Mouse (Mus musculus) left cerebral cortex, postnatal 36 days (tissue): ENCODE results near the gene Mettl16. TPM values are rescaled to one million over a fixed set of nuclear protein-coding genes. Genes with fewer than 3 reads are reported as not detected.

ENCODE experiments used
- DNase-seq, 2 experiments: peaks; one replicate each; pipeline ENCODE4 v3.0.0; 2021 to 2022; ENCODE audit warnings: low spot score in 2 of 2, mixed read lengths in 1 of 2
- intact Hi-C: fragments of 180-260 bp; cut with DNase I; formaldehyde crosslinking; loops from one replicate; pipeline ENCODE4 v1.15.1; 2025
- total RNA-seq, 2 experiments: library from RNA; stranded (reverse); gene quantifications; 2 replicates each; pipeline ENCODE4 v1.2.3; 2021

Gene Mettl16
- 10 to 100 TPM; 19.8 to 26.7 TPM for total RNA-seq

GRCm38 (mm10) chr11:74770595-74771207 is at the start of gene Mettl16:
Gene Mettl16 (plus strand): TSS chr11:74770830.
- peak; percentile 94 to 95 for DNase-seq
- intact Hi-C loops: loop anchor here (2.0 to 10.0 kb wide), 3 partner anchors 46 to 133 kb away; partner anchors contain the start of gene Pafah1b1

- intact Hi-C loops: loop anchor here (5.0 kb wide), 2 partner anchors 69 to 111 kb away; partner anchors contain the start of gene Mnt
Measured at GRCm38 (mm10) chr11:74721141-74721540, 49.5 kb upstream of the Mettl16 start.

DNA sequence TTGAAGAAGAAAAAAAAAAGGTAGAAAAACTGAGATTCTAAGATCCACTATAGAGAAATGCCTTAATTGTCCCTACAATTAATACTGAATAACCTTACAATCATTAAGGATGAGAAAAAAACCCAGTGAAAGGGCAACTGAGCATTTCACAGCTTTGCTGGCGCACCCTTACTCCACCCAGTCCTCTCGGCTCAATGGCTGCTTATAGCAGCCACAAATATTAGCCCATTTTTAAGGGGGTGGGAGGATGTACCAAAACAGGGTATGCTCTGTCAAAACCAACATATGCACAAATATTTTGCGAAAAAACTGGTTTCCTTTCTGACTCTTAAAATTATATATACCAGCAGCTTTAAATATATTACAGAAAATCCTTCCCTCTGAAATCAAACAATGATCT is 48.7 kb upstream of the Mettl16 start:
- no peak for DNase-seq
- intact Hi-C loops: loop anchor here (5.0 kb wide), 2 partner anchors 70 to 110 kb away; partner anchors contain the start of gene Mnt

More at GRCm38 (mm10) chr11:74721141-74721540, 49.5 kb upstream of the Mettl16 start:
- DNase-seq: no peak

DNA sequence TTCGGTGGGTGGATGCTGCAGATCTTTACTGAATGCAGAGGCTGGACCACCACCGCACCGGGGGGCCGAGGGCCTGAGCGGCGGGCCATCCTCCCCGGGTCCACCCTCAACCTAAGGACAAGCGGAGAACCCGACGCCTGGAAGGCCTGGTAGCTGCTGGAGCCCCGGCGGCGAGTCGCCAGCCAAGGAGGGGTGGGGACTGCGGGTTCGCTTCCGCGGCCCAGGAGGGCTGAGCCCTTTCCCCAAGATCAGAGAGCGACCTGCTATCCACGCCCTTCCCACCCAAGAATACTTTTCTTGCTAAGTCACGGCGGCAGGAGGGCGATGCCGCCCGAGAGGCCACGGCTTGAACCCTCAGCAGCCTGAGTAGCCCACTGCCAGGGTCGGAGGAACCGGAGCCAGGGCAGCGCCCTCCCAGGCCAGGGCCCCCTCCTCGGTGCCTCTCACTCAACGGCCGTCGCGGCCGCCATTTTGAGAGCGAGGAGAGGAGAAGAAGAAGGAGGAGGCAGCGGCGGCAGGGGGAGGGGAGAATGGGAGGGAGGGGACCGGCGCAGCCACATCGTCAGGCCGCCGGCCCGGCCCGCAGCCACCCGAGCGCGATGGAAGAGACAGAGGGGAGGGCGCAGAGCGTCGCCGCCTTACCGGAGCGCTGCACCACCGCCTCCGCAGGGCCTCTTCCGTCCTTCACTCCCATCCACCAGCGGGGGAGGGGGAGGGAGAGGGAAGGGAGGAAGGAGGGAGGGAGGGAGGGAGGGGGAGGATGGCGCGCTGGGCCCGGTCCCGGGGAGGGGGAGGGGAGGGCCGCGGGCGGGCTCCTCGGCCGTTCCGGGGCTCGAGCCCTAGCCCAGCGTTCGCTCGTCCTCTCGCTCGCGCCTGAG is 47.0 kb upstream of the Mettl16 start:
- peak; percentile 82 to 86 for DNase-seq
- intact Hi-C loops: loop anchor here (2.0 to 5.0 kb wide), 3 partner anchors 47 to 109 kb away; partner anchors contain the start of genes Mettl16 and Mnt

- intact Hi-C loops: loop anchor here (2.0 to 5.0 kb wide), 3 partner anchors 46 to 108 kb away; partner anchors contain the start of genes Mettl16 and Mnt
Measured at GRCm38 (mm10) chr11:74724235-74724791, 46.3 kb upstream of the Mettl16 start, which contains the start of gene Pafah1b1. Gene Pafah1b1 (minus strand): TSS chr11:74724670.

GRCm38 (mm10) chr11:74725181-74725580 is 45.4 kb upstream of the Mettl16 start:
- DNase-seq: no peak
- intact Hi-C loops: loop anchor here (2.0 kb wide), 1 partner anchor 46 kb away; the partner anchor contains the start of gene Mettl16

More at GRCm38 (mm10) chr11:74724235-74724791, 46.3 kb upstream of the Mettl16 start, which contains the start of gene Pafah1b1:
- DNase-seq: peak; percentile 94 to 97

DNA sequence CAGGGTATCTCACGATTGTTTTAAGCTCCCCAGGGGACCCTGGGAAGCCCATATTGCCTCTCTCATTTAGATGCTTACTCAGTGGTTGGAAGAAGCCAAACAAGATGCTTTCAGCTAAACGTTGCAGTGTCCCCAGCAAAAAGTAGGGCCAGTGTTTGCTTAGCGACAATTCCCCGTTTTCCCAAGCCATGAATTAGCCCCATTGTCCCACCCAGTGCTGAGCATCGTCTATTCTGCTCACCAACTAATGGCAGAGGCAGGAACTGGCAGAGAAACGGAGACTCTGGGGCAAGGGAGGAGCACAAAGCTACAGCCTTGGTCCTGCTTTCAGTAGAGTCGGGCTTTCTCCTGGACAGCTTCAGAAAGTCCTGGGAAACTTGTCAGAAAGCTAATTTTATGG is 35.7 kb upstream of the Mettl16 start:
- DNase-seq: peak; percentile 14 to 20
- intact Hi-C loops: no loop called here

- intact Hi-C loops: no loop called here
- no peak for DNase-seq
Measured at GRCm38 (mm10) chr11:74737861-74738260, 32.8 kb upstream of the Mettl16 start.

GRCm38 (mm10) chr11:74748022-74748421 is 22.6 kb upstream of the Mettl16 start:
- intact Hi-C loops: no loop called here
- DNase-seq: no peak

GRCm38 (mm10) chr11:74749241-74749640 is 21.4 kb upstream of the Mettl16 start:
- no peak for DNase-seq
- intact Hi-C loops: no loop called here

- DNase-seq: no peak
- intact Hi-C loops: no loop called here
Measured at GRCm38 (mm10) chr11:74750662-74751351, 19.8 kb upstream of the Mettl16 start.

DNA sequence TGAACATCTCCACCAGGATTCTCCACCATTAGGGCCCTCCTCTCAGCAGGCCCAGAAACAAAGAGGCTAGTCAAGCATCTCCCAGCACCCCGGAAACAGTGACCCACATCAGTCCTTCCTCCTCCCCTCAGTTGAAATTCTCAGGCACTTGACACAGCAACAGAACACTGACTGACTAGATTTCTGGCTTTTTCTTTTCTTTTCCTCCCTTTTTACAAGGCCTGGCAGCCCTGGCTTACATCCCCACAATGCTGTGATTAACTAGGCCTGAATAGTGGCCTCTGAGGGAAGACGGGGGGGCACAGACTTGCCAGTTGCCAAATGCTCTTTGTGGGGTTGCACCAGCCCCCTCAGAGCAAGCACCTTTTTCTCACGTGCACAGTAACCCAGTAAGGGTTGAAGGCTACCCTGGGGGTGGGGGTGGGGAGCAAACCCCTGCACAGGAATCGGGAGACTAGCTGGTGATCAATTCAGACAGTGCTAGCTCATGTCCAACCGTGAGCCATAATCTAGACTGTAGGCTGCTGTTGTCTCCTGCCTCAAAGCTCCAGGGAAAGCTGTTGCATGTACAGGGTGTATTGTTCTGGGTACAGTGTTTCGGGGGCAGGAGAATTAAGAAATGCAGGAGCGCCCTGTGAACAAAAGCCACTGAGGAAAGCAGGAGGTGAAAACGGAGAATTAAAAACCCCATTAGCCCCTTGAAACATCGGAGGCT is 19.1 kb upstream of the Mettl16 start:
- no peak for DNase-seq
- intact Hi-C loops: no loop called here

GRCm38 (mm10) chr11:74756631-74757030 is 14.0 kb upstream of the Mettl16 start:
- intact Hi-C loops: no loop called here
- DNase-seq: no peak

- DNase-seq: no peak
- intact Hi-C loops: no loop called here
Measured at GRCm38 (mm10) chr11:74761011-74761705, 9.5 kb upstream of the Mettl16 start.

GRCm38 (mm10) chr11:74763960-74764625 is 6.5 kb upstream of the Mettl16 start:
- intact Hi-C loops: no loop called here
- no peak for DNase-seq

DNA sequence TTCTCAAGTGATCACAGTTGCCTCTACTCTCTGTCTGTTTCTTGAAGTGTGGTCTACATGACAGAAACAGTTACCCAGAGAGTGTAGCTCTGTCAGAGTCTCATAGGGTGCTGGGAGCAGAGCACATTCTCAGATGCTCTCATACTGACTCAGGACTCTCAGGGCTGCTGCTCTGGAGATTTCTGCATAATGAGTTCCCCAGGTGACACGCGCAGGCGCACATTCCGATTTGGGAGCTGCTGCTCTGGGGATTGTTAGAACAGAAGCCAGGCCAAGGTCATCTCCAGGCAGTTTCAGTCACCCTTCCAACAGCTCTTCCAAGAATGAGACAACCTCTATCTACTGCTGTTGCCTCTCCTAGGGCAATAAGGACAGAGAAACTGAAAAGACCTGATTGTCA is 3.2 kb upstream of the Mettl16 start:
- DNase-seq: no peak

DNA sequence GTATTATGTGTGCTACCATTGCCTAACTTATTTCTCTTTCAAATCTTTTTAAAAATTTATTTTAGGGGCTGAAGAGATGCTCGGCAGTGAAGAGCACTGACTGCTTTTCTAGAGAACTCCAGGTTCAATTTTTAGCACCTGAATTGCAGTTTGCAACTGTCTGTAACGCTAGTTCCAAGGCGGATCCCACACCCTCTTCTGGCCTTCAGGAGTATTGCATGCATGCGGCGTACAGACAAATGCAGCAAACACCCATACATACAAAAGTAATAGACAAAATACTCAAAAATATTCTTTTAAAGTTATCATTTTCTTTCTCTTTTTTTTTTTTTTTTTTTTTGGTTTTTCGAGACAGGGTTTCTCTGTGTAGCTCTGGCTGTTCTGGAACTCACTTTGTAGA is 2.6 kb upstream of the Mettl16 start:
- no peak for DNase-seq
- intact Hi-C loops: no loop called here

More for the DNA sequence above, 3.2 kb upstream of the Mettl16 start:
- intact Hi-C loops: no loop called here
